Mouse (Mus musculus) forebrain, postnatal 0 days (tissue): Measurements from ENCODE around the gene Gm15217. TPM values are rescaled to one million over a fixed set of nuclear protein-coding genes. Genes with fewer than 3 reads are reported as not detected.
A peak's percentile ranks its signal among the peaks of the same experiment; 100 is the strongest.

Experiments
- ATAC-seq: fragments of 200-750 bp; cut with Nextera tagmentation; 2 replicates; pipeline ENCODE4 v1.8.0; 2017; ENCODE audit warnings: mild to moderate bottlenecking, moderate library complexity
- DNase-seq: peaks from one replicate; pipeline ENCODE4 v3.0.0-alpha.2; 2015
- H3K27ac ChIP-seq: fragments of 300-500 bp; sonication (generic); 2 replicates; pipeline ENCODE4 v1.5.1; 2014; ENCODE audit warnings: low read depth, mild to moderate bottlenecking, antibody characterized with exemption, low read length, moderate library complexity, mixed read lengths
- H3K27me3 ChIP-seq: fragments of 300-500 bp; sonication (generic); 2 replicates; pipeline ENCODE4 v1.6.1; 2014; ENCODE audit warnings: mild to moderate bottlenecking, low read length, mixed read lengths; ENCODE audit not compliant: insufficient read depth
- H3K36me3 ChIP-seq: fragments of 300-500 bp; sonication (generic); 2 replicates; pipeline ENCODE4 v1.6.1; 2014; ENCODE audit warnings: mild to moderate bottlenecking, moderate library complexity; ENCODE audit not compliant: insufficient read depth
- H3K4me1 ChIP-seq: fragments of 300-500 bp; sonication (generic); 2 replicates; pipeline ENCODE4 v1.6.1; 2014; ENCODE audit warnings: antibody characterized with exemption; ENCODE audit not compliant: insufficient read depth
- H3K4me2 ChIP-seq: fragments of 300-500 bp; sonication (generic); 2 replicates; pipeline ENCODE4 v1.6.1; 2014; ENCODE audit warnings: low read depth, mild to moderate bottlenecking, moderate library complexity
- H3K4me3 ChIP-seq: fragments of 300-500 bp; sonication (generic); 2 replicates; pipeline ENCODE4 v1.5.1; 2014; ENCODE audit warnings: low read depth, low read length, mixed read lengths
- H3K9ac ChIP-seq: fragments of 300-500 bp; sonication (generic); 2 replicates; pipeline ENCODE4 v1.6.1; 2014; ENCODE audit warnings: mild to moderate bottlenecking
- H3K9me3 ChIP-seq: fragments of 300-500 bp; sonication (generic); 2 replicates; pipeline ENCODE4 v1.6.1; 2016; ENCODE audit warnings: low read length
- CTCF ChIP-seq: sonication (generic); IDR thresholded peaks from 2 replicates; pipeline ENCODE4 v1.5.1; 2016; ENCODE audit warnings: antibody characterized with exemption, control low read depth, low read depth
- WGBS: fragments of 180-500 bp; shearing (Covaris S2); extraction: QIAGEN DNeasy Blood & Tissue Kit; methylation state at CpG from one replicate; pipeline ENCODE4 v1.1.7; 2014; 5-methylcytosine and 5-hydroxymethylcytosine counted together
- polyA plus RNA-seq: library from polyadenylated mRNA; unstranded; fragments of >200 nt; fragmentation: Nextera tagmentation; extraction: Ambion mirVana; gene quantifications from 2 replicates; pipeline ENCODE4 v1.2.1, GENCODE M21; 2015
- total RNA-seq: library from RNA; depleted of rRNA; stranded (reverse); fragments of >200 nt; gene quantifications from 2 replicates; pipeline ENCODE4 v1.2.3, GENCODE M21; 2014

The Gm15217 gene
- total and polyA plus RNA-seq, 2 experiments from 2014 or later: not detected

GRCm38 (mm10) chr14:46391621-46392170 is 12.5 kb downstream of the Gm15217 start:
- H3K4me1 ChIP-seq: 0 out of 2 replicates have a peak, but pooled peaks cover 3% of the 10 kb centered on the region
- no peaks in the 10 kb centered on the region for H3K9me3 ChIP-seq
- peaks cover 66% of the 10 kb centered on the region for H3K27me3 ChIP-seq
- H3K9ac ChIP-seq: no peak overlapping the region
- no peak overlapping the region for H3K4me2 ChIP-seq
- DNase-seq (no peak), ATAC-seq (no peak)
- H3K4me3 ChIP-seq: no peak overlapping the region
- H3K36me3 ChIP-seq: no peaks in the 10 kb centered on the region
- TF ChIP-seq CTCF: no peak
- WGBS: 61% methylated on average over 6 of the region's 6 CpGs
- H3K27ac ChIP-seq: no peak overlapping the region

GRCm38 (mm10) chr14:46398091-46398695 is 19.0 kb downstream of the Gm15217 start:
- 4% methylated on average over 27 of the region's 27 CpGs for WGBS
- no peak for TF ChIP-seq CTCF
- DNase-seq: no peak
- H3K9me3 ChIP-seq: no peaks in the 10 kb centered on the region
- no peak overlapping the region for H3K9ac ChIP-seq
- H3K4me3 ChIP-seq: peak overlapping the region; percentile 16
- no peaks in the 10 kb centered on the region for H3K36me3 ChIP-seq
- H3K4me1 ChIP-seq: no peaks in the 10 kb centered on the region
- H3K27ac ChIP-seq: no peak overlapping the region
- no peak for ATAC-seq
- peaks cover 30% of the 10 kb centered on the region for H3K27me3 ChIP-seq
- peak overlapping the region; percentile 31 for H3K4me2 ChIP-seq

- Histone ChIP-seq H3K4me3 (no peak overlapping the region), H3K36me3 (no peaks in the 10 kb centered on the region), H3K27ac (no peak overlapping the region), H3K9ac (no peak overlapping the region), H3K4me2 (no peak overlapping the region), H3K27me3 (peaks cover 23% of the 10 kb centered on the region), H3K9me3 (no peaks in the 10 kb centered on the region), H3K4me1 (no peaks in the 10 kb centered on the region)
- ATAC-seq: no peak
- WGBS: 67% methylated on average over 2 of the region's 2 CpGs
- no peak for TF ChIP-seq CTCF
- DNase-seq: no peak
These were observed 20.7 kb downstream of the Gm15217 start for GRCm38 (mm10) chr14:46399925-46400324.

GRCm38 (mm10) chr14:46408319-46408718 is 29.1 kb downstream of the Gm15217 start:
- H3K4me3 ChIP-seq: no peak overlapping the region
- H3K4me2 ChIP-seq: no peak overlapping the region
- ATAC-seq (no peak), DNase-seq (no peak)
- TF ChIP-seq CTCF: no peak
- H3K36me3 ChIP-seq: no peaks in the 10 kb centered on the region
- no peak overlapping the region for H3K27ac ChIP-seq
- no peak overlapping the region for H3K9ac ChIP-seq
- no peaks in the 10 kb centered on the region for H3K27me3 ChIP-seq
- WGBS: 85% methylated on average over 3 of the region's 3 CpGs
- no peaks in the 10 kb centered on the region for H3K4me1 ChIP-seq
- H3K9me3 ChIP-seq: no peaks in the 10 kb centered on the region

GRCm38 (mm10) chr14:46409016-46409415 is 29.8 kb downstream of the Gm15217 start:
- H3K4me3 ChIP-seq: no peak overlapping the region
- DNase-seq (no peak), ATAC-seq (0 out of 2 replicates have a peak, but pooled peaks have one; percentile 23)
- no peaks in the 10 kb centered on the region for H3K27me3 ChIP-seq
- H3K9ac ChIP-seq: no peak overlapping the region
- no peak overlapping the region for H3K4me2 ChIP-seq
- H3K36me3 ChIP-seq: no peaks in the 10 kb centered on the region
- no peaks in the 10 kb centered on the region for H3K9me3 ChIP-seq
- H3K27ac ChIP-seq: no peak overlapping the region
- no peak for TF ChIP-seq CTCF
- 79% methylated on average over 10 of the region's 10 CpGs for WGBS
- no peaks in the 10 kb centered on the region for H3K4me1 ChIP-seq

- Histone ChIP-seq H3K4me1 (no peaks in the 10 kb centered on the region), H3K9ac (no peak overlapping the region), H3K4me2 (no peak overlapping the region), H3K27ac (no peak overlapping the region), H3K9me3 (no peaks in the 10 kb centered on the region; the same call in 1 of the 2 replicates), H3K4me3 (no peak overlapping the region), H3K36me3 (no peaks in the 10 kb centered on the region), H3K27me3 (no peaks in the 10 kb centered on the region)
- TF ChIP-seq CTCF: no peak
- ATAC-seq (no peak), DNase-seq (no peak)
- 67% methylated on average over 4 of the region's 4 CpGs for WGBS
These were observed 31.4 kb downstream of the Gm15217 start for GRCm38 (mm10) chr14:46410557-46411120.

GRCm38 (mm10) chr14:46412497-46413000 is 33.3 kb downstream of the Gm15217 start:
- DNase-seq (no peak), ATAC-seq (no peak)
- Histone ChIP-seq H3K4me1 (no peaks in the 10 kb centered on the region), H3K27ac (no peak overlapping the region), H3K4me2 (no peak overlapping the region), H3K9me3 (no peaks in the 10 kb centered on the region; the same call in 1 of the 2 replicates), H3K27me3 (no peaks in the 10 kb centered on the region), H3K36me3 (no peaks in the 10 kb centered on the region), H3K9ac (no peak overlapping the region), H3K4me3 (no peak overlapping the region)
- TF ChIP-seq CTCF: no peak
- 75% methylated on average over 7 of the region's 7 CpGs for WGBS
